Mouse (Mus musculus): ENCODE results near the gene Prkg1. TPM values are rescaled to one million over a fixed set of nuclear protein-coding genes. Genes with fewer than 3 reads are reported as not detected.

Gene Prkg1
- total RNA-seq (2023), result not detected

DNA sequence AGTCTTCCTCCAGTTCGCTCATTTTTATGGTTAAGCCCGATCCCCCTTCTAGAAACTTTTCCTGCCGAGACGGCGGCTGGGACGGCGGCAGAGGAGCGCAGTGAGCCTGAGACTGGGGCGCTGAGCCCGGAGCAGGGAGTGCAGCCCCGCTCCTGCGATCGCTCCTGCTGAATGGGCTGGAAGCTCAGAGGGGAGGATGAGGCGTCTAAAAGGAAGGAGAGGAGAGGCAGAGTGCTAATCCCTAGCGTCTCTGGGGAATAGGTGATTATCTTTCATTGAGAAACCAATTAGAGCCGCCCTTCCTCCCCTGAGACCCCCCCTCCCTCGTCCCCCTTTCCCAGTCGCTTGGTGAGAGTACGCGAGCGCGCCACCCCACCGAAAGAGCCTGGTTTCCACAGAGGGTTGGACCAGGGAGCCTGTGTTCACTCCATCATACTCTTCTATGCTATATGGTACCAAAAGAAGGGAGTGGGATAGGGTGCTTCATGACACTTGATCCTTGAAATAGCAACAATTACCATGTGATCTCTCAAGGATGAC lies at the start of gene Prkg1:
Gene Prkg1 (minus strand): TSS at position 233 of the 540 bp plus-strand sequence.

DNA sequence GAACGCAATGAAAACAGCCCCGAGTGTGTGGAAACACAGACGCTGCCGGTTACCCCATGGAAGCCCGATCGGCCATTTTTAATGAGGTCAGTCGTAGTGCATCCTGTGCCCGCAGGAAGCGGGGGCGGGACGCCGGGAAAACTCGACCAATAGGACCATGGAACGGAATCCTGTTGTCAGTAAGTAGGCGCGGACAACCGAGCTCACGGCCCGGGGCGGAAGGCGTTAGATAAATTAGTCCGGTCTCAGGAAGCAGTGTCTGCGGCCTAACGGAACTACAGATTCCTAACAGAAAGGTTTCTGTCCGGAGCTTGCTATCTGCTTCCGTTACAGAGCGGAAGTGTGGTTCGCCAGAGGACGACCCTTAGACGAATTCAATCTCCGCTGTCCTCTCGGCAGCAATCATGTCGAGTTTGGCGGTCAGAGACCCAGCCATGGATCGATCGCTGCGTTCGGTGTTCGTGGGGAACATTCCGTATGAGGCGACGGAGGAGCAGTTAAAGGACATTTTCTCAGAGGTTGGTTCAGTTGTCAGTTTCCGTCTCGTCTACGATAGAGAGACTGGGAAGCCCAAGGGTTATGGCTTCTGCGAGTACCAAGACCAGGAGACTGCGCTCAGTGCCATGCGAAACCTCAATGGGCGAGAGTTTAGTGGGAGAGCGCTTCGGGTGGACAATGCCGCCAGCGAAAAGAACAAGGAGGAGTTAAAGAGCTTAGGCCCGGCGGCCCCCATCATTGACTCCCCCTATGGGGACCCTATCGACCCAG lies 682.0 kb downstream of the Prkg1 start, which contains the start of gene Cstf2t:
Gene Cstf2t (plus strand): TSS at position 176 of the 768 bp plus-strand sequence.

DNA sequence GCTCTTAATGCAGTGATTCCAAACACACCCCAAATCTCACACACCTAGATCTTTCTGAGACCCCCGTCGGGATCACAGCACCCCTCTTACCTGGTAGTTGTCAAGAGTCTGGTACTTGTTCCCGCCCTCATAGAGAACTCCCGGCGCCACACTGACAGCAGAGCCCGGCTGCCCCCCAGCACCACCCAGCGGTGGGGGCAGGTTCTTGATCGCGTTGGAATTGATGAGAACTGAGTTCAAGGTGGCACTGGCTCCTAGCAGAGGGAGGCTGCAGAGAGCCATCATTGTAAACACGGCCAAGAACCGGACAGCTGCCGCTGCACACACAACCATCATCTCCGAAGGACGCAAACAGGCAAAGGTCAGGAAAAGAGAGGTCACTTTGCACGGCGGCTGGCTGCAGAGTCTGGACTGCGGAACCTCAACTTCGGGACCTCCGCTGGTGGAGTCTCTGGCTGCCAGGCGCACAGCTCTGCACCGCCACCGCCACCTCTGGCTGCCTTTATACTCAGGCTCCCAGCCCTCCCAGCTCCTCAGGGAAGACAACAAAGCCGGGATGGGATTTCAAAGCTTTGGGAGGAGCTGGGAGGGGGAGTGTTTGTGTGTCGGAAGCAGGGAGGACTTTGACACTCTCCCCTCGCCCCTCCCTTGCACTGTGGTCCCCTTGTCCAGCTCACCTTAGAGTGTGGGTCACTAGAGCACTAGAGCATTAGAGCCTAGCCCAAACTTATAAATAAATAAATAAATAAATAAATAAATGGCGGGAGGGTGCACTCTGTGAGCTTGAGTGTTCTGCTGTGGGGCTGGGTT lies 1215.6 kb downstream of the Prkg1 start, which contains the start of gene Dkk1:
Gene Dkk1 (minus strand): TSS at position 622 of the 810 bp plus-strand sequence.

Other genes starting within 250 kb of the Prkg1 start
- gene A1cf, start 103.7 kb upstream of the Prkg1 start, total RNA-seq (2023), result not detected

Data from CD4-positive naive resting alpha-beta T cell, adult 76 days (primary cell).